20 mouse cellular contexts compared by ENCODE assay signal in genomic region chr5:136452681-136453080, GRCm38 (mm10).
"Had no signal": no experiment of that assay in that cellular context is flagged by ENCODE, and none has a peak within 500 bp of the region (broad histone marks: within the 10 kb centered on the region; RNA-seq: fewer than 3 reads in every experiment).

No protein-coding gene starts in this region.

- H3K36me3 ChIP-seq: liver, embryonic 15.5 days; lung, embryonic 15.5 days; midbrain, embryonic 12.5 days; neural tube, embryonic 13.5 days; neural tube, embryonic 15.5 days had no signal

- H3K4me3 ChIP-seq: liver, embryonic 15.5 days; lung, embryonic 15.5 days; midbrain, embryonic 10.5 days; midbrain, embryonic 12.5 days; myocyte; neural tube, embryonic 13.5 days; neural tube, embryonic 15.5 days had no signal

- DNase-seq: liver, postnatal 0 days; lung, adult 2 months; lung, postnatal 14 days; lung, postnatal 36 days; midbrain, embryonic 14.5 days; retina, postnatal 1 day; right cerebral cortex, adult 18-20 months; right cerebral cortex, postnatal 25 days; right cerebral cortex, postnatal 4 days; spleen, adult 18-20 months; thymus, adult 18-20 months; thymus, postnatal 14 days; thymus, postnatal 36 days had no signal

- H3K27ac ChIP-seq: liver, embryonic 15.5 days; lung, embryonic 15.5 days; midbrain, embryonic 10.5 days; midbrain, embryonic 12.5 days; neural tube, embryonic 13.5 days; neural tube, embryonic 15.5 days had no signal
